Mouse (Mus musculus) gastrocnemius, adult 8-10 months (tissue): Measurements from ENCODE around the gene Rab30. TPM values are rescaled to one million over a fixed set of nuclear protein-coding genes. Genes with fewer than 3 reads are reported as not detected.

ENCODE experiments used
- DNase-seq, 2 experiments: peaks; one replicate each; pipeline ENCODE4 v3.0.0; 2022; ENCODE audit warnings: low spot score in 2 of 2
- total RNA-seq, 4 experiments: library from RNA; stranded (reverse); gene quantifications; 2 replicates each; pipeline ENCODE4 v1.2.4; 2022

Gene Rab30
- total RNA-seq, 4 experiments from 2014 or later = 2.9 to 12.1 (median 5.6) TPM

GRCm38 (mm10) chr7:92799665-92800595, 58.5 kb downstream of the Rab30 start:
- DNase-seq = peak in 1 of 2 experiments; percentile 25

GRCm38 (mm10) chr7:92802158-92802557, 60.8 kb downstream of the Rab30 start:
- DNase-seq = no peak

- no peak for DNase-seq
Measured at GRCm38 (mm10) chr7:92803191-92803590, 61.8 kb downstream of the Rab30 start.

- DNase-seq = no peak
Measured at GRCm38 (mm10) chr7:92804919-92805668, 63.7 kb downstream of the Rab30 start.

GRCm38 (mm10) chr7:92806512-92807188, 65.2 kb downstream of the Rab30 start:
- DNase-seq = no peak

GRCm38 (mm10) chr7:92807482-92807881, 66.1 kb downstream of the Rab30 start:
- DNase-seq = no peak

GRCm38 (mm10) chr7:92811667-92812279, 70.4 kb downstream of the Rab30 start:
- DNase-seq = no peak

GRCm38 (mm10) chr7:92817242-92817641, 75.8 kb downstream of the Rab30 start:
- no peak for DNase-seq

- no peak for DNase-seq
Measured at GRCm38 (mm10) chr7:92817886-92818285, 76.5 kb downstream of the Rab30 start.

GRCm38 (mm10) chr7:92819656-92820055, 78.3 kb downstream of the Rab30 start:
- DNase-seq = no peak

GRCm38 (mm10) chr7:92820410-92820809, 79.0 kb downstream of the Rab30 start:
- no peak for DNase-seq

GRCm38 (mm10) chr7:92820941-92821465, 79.6 kb downstream of the Rab30 start:
- DNase-seq = no peak

GRCm38 (mm10) chr7:92821871-92822270, 80.5 kb downstream of the Rab30 start:
- DNase-seq = no peak

GRCm38 (mm10) chr7:92822409-92823101, 81.2 kb downstream of the Rab30 start:
- DNase-seq = no peak

- DNase-seq = no peak
Measured at GRCm38 (mm10) chr7:92826248-92826647, 84.8 kb downstream of the Rab30 start.

- DNase-seq = no peak
Measured at GRCm38 (mm10) chr7:92827981-92828380, 86.6 kb downstream of the Rab30 start.

GRCm38 (mm10) chr7:92832395-92832794, 91.0 kb downstream of the Rab30 start:
- DNase-seq = no peak

- DNase-seq = no peak
Measured at GRCm38 (mm10) chr7:92834391-92834790, 93.0 kb downstream of the Rab30 start.

- no peak for DNase-seq
Measured at GRCm38 (mm10) chr7:92836447-92836846, 95.0 kb downstream of the Rab30 start.

- no peak for DNase-seq
Measured at GRCm38 (mm10) chr7:92837226-92837625, 95.8 kb downstream of the Rab30 start.
